Mouse (Mus musculus) layer of hippocampus, postnatal 25 days (tissue): ENCODE measurements at regions not wholly inside any gene's neighbourhood (a gene's known extent, or its start where the extent isn't known, plus 50 kb on each side); places are given as distances from the start of the nearest gene placed in this dataset.

Experiments used
- DNase-seq, 2 experiments: peaks; one replicate each; pipeline ENCODE4 v3.0.0; 2022; ENCODE audit warnings: mixed read lengths in 2 of 2, low spot score in 1 of 2; ENCODE audit errors: extremely low spot score in 1 of 2

DNA sequence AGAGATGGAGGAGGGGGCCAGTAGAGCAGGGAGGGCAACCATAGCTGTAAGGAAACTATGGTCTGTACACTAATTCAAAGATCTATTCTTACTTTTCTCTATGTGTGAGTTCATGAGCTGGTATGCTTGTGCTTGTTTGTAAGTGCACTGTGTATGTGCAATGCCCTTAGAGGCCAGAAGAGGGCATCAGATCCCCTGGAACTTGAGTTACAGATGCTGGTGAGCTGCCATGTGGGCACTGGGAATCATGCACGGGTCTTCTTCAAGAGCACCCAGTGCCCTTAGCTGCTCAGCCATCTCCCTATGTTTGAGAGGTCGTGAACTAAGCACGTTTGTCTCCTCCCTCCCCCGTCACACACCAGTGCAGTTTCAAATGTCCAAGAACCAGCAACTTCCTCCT lies 68.9 kb downstream of the Tbx3 start:
- DNase-seq = no peak

DNA sequence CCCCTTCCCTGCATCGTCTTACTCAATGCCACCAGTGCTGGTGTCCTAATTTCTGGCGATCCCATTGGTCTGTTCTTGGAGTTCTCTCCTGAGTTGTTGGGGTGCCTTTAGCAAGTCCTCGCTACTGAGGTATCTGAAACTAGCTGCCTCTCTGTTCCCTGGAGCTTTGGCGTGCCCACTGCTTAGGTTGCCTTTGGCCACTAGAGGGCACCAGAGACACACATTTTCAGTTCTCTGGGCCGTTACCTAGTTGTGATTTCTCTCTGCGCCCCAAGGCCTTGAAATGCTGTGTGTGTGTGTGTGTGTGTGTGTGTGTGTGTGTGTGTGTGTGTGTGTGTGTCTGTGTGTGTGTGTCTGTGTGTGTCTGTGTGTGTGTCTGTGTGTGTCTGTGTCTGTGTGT lies 70.6 kb downstream of the Tbx3 start:
- peak; percentile 37 to 67 for DNase-seq

DNA sequence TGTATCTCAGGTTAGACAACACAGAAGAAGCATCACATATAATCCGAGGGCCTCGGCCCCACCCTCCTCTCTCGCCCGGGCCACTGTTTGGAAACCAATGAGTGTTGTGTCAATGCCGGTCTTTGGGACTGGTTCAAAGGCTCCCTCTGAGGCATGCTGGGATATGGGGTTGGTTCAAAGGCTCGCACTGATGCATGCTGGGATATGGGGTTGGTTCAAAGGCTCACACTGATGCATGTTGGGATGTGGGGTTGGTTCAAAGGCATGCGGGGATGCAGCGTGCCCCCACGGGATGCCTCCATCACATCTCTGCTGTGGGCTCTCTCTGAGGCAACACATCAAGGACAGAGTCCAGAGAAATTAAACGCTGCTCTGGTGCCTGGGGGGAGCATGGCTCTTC lies 73.3 kb downstream of the Tbx3 start:
- no peak for DNase-seq

DNA sequence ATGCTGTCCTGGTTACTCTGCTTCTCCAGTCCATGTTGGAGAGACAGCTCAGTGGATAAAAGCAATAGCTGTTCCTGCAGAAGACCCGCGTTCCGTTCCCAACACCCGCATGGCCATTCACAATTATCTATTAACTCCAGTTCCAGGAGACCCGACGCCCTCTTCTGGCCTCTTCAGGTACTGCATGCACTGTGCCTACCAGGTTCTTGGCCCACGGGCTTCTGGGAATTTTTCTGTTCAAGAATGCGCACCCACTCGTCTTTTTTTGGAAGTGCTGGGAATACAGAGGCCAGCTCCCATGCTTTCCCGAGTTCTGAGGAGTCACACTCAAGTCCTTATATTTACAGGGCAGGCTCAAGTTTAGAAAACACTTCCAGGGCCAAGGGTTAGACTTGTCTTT lies 76.6 kb downstream of the Tbx3 start:
- DNase-seq = no peak

DNA sequence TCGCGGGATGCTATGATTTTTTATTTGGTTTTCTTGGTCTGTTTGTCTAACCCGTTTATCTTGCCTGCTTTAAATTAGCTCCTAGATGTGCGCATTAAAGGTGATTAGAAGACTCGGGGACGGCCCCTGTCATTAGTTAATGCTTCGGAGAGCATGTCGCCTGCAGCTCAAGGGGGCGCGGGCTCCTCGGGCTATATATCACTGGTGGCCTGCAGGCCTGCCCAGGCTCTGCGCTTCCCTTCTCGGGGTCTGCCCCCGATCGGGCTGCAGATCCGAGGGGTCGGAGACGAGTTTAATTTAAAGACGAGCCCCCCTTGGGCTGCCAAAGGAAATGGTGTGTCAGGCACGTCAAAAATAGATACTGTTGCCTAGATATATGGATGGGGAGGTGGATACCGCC lies 78.2 kb downstream of the Tbx3 start:
- DNase-seq = no peak

DNA sequence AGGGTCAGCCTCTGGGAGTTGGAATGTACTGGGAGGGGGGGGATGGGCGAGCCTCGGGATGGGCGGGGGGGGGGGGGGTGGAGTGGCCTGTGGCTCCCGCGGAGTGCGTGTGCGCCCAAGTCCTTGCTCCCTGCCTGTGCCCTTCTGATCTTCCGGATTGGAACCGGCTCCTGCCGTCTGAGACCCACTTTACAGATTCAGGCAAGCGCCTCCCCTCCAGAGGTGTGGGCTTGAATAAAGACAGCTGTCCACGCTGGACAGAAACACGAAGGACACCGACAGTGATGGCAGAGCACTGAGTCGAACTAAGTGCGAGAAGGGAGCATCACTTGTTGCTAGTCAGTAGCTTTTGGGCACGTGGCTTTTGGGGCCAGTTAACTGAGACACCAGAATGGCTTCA lies 78.7 kb downstream of the Tbx3 start:
- no peak for DNase-seq

DNA sequence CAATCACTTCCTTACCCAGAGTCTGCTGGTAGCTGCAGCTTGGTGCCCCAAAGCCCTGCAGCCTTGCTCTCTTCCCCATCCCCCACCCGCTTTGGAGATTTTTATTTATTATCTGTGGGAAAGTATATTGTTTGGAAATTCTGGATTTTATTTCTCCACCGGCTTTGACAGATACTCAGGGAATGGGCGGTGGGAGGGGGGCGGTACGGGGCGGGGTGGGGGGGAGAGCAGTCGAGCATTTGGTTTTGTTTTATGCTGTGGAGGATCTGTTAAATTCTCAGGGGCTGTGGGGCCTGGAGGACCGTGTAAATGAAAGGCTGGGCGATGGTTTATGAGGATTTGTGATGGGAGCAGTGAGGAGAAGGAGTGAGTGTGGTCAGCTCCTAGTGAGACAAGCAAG lies 76.7 kb upstream of the Tbx5 start:
- no peak for DNase-seq

DNA sequence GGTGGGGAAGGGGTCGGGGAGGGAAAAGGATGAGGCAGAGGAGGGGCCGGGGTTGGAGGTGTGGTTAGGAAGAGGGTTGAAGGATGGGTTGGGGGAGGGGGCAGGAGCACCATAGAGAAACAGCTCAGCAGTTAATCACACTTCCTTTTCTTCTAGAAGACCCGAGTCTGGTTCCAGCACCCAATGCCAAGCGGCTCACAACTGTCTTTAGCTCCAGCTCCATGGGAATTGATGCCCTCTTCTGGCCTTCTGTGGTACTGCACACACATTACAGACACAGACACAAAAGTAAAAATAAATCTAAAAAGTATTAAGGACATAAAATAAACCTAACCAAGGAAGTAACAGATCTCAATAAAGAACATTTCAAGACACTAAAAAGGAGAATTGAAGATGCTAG lies 73.6 kb upstream of the Tbx5 start:
- no peak for DNase-seq

DNA sequence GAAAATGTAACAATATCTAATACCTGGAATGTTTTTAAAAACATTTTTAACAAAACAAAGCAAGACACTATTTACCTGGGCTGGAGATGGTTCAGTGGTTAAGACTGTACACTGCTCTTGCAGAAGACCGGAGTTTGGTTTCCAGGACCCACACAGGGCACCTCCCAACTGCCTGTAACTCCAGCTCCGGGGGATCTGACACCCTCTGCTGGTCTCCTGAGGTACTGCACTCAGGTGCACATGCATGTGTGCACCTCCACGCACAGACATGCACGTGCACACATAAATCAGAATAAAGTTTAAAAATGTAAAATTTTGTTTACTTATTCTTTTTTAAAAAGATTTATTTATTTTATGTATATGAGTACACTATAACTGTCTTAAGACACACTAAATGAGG lies 70.4 kb upstream of the Tbx5 start:
- no peak for DNase-seq

DNA sequence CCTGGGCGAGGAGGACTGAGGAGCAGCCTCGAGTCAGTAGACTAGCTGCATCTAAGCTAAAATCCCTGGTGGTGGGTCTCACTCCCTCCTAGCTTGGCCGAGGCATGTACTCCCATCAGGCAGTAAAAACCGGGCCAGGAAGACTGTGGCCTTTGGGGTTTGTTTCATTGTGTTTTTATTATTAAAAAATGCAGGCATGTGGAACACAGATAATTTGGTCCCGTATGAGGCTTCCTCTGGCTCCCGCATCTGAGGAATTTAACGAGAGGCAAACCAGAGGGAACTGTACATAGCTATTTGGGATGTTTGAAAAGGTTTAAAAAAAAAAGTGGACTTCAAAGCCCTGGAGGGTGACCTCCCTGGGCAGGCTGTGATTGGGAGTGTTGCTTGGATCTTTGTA lies 69.1 kb upstream of the Tbx5 start:
- DNase-seq = no peak

DNA sequence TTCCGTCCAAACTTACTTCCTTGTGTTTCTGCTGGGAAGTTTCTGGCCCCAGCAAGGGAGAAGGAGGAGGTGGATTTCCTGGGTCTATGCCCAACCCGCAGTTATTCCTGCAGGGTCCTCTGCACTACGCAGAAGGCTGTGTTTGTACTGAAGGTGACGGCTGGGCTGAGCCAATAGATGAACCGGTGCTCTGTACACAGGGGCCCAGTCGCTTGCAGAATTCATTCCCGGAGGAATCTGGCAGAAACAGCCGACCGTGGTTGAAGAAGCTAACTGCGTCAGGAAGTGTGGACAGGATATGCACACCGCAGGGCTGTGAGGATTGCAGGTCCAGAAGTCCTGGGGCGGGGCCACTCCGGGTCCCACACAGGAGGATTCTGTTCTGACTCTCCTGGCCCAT lies 66.1 kb upstream of the Tbx5 start:
- DNase-seq = no peak

DNA sequence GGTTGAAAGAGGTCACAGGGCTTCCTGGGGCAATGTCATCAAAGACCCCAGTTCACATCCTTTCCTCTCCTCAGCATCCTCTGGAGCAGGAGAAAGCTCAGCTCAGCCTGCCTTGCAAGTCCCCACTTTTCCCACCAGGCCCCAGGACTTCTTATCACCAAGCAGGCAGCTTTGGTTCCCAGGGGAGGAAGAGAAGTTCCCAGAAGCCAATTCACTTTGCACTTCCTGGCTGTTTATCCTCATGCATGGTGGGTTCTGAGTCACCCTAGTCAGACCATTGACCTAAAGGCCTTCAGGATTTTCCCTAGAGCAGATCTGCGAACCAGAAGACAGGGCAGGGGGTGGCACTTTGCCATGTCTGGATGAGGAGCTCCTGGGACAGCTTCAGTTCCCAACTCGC lies 61.5 kb upstream of the Tbx5 start:
- DNase-seq = no peak

DNA sequence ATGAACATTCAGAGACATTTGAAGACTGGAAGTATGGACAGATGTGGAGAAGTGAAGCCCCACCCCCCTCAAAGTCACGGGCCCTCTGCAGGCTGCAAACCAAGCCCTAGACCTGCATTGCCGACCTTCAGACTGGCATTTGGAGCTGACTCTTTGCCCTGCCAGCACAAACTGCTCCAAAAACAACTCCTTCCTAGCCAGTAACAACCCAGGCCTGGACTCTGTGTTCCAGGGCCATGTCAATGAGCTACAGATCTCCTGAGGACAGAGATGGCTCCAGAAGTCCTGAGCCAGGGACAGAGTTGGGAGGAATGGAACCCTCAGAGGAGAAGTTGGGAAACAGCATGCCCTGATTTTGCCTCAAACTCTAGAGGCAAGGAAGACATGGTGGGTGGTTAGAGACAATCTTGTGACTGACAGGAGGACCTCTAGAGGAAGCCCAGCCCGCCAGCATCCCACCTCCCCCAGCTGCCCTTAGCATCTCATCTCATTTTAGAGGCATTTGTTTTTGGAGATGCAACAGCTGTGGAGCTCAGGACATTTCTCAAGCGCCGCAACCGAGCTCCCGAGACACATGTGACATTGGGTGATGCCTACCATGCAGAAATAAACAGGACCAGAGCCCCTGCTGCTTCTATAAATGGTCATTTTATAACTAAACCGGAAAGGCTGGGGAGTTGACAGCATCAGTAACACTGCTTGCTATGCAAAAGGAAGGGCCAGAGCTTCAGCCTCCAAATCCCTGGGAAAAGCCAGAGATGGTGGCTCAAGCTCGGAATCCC lies 56.2 kb upstream of the Tbx5 start:
- no peak for DNase-seq

DNA sequence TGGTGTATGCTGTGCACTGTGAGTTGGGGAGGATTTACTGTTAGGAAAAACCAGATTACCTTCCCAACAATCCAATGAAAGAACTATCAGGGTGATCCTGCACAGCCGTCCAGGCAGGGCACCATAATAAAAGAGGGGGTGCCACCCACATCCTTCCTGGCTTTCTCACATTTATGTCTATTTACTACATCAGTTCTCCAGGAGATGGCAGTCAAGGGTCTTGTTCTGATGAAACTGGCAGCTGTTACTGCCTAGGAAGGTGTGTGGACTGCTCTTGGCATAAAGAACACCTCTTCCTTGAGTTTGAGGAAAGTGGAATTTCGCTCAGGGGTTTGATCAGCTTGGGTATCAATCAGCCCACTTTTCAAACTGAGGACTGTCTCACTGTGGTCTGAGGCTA lies 54.6 kb upstream of the Tbx5 start:
- DNase-seq = peak in 1 of 2 experiments; percentile 11

DNA sequence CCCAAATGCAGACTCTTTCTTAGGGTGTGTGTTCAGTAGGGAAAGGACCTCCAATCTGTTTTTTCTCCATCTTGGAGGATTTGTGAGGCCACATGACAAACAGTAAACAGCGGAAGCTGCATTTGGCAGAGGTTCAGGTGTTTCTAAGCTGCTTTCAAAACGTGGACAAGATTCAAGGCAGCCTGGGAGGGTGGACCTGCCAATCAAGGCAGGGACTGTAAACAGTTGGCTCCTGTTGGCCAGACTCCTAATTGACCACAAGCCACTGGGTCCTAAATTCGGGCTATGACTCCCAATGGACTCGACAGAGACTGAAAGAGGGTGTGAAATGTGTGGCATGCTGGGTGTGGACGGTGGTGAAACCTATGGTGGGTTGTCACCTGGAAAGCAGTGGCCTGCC lies 51.1 kb upstream of the Tbx5 start:
- DNase-seq = no peak
